Mouse (Mus musculus): ENCODE measurements at regions not wholly inside any gene's neighbourhood (a gene's known extent, or its start where the extent isn't known, plus 50 kb on each side); places are given as distances from the start of the nearest gene placed in this dataset.

DNA sequence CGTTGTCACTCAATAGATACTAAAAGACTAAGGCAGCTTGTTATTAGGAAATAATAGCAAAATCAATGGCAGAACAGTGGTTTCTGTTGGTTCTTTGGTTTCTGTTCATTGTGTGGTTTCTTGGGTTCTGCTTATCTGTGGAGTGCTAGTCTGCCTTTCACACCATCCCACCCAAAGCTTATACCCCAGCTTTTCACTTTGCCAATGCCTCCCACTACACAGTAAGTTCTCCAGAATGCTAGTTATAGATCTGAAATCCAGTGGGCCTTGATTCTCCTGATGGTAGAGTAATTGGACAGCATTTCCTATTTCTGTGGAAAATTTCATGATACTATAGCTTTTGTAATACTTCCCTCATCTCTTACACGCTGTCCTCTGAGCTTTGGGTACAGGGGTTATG lies 700.8 kb upstream of the 1700009N14Rik start:
- DNase-seq, result no peak

DNA sequence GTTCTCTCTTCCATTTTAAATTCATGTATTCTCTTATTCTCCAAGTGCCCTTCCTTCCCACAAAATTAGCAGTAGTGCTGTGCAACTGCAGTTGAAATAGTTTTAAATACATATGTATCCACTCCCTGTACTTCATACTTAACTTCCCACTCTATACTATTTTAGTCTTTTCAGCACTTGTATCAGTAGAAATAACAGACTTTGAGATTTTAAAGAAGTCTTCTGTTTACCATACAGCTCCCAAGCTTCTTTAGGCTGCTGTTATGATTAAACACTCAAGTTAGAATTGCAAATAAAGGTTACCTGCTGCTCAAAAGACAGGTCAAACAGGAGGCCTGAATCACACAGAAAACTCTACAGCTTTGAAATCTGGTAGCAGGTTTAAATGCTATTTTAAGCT lies 665.1 kb upstream of the 1700009N14Rik start:
- no peak for DNase-seq

DNA sequence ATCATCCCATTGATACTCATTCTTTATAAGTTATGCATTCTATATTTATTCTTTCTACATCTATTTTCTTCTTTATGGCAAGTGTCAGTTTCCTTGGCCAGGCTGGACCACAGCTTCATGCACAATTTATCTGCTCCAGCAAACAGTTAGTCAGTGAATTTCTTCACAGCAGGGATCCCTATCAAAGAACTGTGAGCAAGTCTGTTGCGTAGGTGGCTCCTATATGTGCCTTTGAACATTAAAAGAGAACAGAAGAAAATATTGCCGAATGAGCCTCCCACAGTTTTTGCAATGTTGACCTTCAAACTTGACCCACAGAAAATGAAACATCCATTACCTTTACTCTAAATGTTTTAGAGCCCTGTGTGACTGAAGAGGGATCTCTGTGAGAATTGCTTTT lies 625.0 kb upstream of the 1700009N14Rik start:
- no peak for DNase-seq

DNA sequence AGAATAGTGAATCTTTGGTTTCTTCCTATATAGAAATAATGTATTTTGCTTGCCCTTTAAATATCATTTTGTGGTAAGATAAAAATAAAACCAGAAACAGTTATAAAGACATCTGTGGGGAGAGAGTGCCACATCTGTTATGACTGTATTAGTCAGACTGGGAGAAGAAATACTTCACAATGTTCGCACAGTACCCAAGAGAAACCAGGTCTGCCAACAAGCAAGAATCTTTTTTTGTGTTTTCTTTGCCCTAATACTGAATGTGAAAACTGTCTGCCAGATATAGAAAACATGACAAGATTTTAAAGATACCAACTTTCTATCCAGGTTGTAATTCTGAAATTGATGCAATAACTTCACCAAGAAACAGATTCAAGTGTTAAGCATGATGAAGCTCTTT lies 601.8 kb upstream of the 1700009N14Rik start:
- DNase-seq, result no peak

DNA sequence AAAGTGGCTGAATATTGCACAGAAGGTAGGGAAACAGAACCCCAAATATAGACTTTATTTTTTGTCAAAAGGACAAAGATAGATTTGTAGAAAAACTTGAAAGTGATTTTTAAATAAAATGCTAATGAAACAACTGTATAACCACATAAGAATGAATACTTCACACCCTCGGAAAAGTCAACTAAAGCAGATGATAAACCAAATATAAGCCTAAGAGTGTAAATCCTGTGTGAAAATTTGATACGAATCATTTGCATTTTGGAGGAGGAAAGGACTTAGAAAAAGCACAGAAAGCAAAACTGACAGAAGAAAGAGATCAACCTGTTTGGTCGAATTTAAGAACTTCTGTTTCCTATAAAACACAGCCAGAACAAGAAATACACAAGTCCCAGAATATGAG lies 595.7 kb upstream of the 1700009N14Rik start:
- no peak for DNase-seq

DNA sequence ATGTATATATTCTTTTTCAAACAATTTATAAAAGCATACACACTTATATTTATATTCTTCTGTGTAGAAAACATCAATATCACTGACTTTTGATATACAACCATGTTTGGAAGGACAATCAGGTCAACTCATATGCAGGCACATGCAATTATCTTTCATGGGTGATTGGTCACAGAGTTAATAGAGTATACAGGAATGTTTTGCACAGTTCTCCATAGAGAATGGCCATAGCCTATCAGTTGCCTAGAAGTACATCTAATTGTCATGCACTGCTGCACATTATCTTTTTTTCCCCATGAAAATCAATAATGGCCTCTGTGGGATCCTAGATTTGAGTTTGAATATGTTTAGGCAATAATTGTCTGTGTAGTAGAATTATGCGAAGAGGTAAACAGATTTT lies 549.5 kb upstream of the 1700009N14Rik start:
- no peak for DNase-seq

DNA sequence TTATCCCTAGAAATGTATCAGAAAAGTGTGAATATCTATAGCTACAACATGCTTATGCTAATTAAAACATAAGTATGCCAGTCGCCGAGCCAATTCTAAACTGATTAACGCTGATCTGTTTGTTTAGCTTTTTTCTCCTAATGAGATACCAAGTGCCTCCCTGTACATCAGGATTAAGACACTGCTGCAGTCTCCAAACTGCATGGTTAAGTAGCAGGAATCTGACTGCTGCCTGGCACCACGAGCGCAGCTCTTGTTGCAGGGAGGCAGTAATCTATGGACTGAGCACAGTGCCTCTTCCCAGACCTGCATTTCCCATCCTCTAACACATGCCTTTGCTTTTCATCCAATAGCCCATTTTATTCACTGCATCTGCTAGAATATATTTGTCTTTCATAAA lies 523.3 kb upstream of the 1700009N14Rik start:
- no peak for DNase-seq

DNA sequence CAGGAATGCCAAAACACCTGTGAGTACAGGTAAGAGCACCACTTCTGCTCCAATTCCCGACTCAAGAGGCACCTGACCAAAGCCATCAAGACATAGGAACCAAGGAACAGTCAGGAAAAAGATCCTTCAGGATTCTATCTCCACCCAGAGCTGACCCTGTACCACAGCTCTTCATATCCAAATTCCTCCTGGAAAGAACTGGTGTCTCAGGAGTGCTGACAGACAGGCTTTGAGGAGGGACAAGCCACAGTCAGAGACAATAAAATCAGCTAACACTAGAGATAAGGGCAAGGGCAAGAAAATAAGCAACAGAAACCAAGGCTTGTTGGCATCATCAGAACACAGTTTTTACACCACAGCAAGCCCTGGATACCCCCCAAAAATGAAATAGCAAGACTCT lies 496.5 kb upstream of the 1700009N14Rik start:
- no peak for DNase-seq

DNA sequence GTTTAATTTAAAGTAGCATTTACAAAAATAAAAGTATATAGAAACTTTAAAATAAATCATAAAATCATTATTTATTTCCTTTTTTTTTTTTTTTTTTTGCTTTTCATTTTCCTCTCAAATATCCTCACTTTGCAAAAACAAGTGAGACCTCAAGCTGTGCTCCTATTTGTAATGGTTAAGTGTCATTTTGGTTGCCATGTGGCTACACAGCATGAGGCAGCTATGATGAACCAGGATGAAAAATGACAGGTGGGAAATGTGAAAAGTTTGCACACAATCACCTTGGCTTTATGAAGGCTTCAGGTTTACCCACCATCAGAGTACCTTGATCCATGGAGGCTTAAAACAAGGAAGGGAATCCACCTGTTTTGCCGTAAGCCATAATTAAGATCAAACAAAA lies 454.9 kb upstream of the 1700009N14Rik start:
- peak; percentile 22 to 32 for DNase-seq

Data from cerebellum, postnatal 36 days (tissue).